In the genomic region with DNA sequence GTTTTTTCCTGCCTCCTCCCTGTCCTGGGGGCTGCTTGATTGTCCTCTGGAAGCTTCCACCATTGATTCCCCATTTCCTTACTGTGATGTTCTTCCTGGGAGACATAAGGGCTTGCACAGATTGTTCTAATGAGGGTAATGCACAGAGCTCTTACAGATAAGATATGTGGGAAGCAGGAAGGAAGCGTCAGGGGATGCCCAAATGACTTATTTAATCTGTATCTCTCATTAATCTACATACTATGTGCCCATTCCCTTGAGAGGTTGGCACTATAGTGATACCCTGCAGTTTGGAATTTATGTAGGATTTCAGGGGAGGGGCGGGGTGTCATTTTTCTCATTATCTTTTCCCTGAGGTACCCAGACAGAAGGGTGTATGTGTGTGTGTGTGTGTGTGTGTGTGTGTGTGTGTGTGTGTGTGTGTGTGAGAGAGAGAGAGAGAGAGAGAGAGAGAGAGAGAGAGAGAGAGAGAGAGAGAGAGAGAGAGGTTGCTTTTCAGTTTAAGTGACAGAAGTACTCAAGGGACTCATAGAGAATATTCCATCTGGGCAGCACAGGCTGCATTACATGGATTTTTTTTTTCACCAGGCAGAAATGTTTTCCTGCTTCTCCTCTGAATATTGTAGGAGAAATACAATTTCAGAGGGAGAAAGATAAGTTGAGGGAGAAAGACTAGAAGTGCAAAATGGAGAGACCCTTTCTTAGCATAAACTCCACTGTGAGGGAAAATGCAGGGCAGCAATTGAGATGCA, we compare ENCODE assay signal across 15 mouse cellular contexts.
A peak's percentile ranks its signal among the peaks of the same experiment; 100 is the strongest.
DNase-seq lines count a peak whose midpoint lies in the region; ATAC-seq and TF ChIP-seq lines count a peak whose summit lies in the region.
"Had no signal": no experiment of that assay in that cellular context is flagged by ENCODE, and none has a peak within 500 bp of the region (broad histone marks: within the 10 kb centered on the region; RNA-seq: fewer than 3 reads in every experiment).

No protein-coding gene starts in this region.

- intact Hi-C loops in heart, postnatal 36 days (cut with DNase I): no loop called here

- peak; percentile 18 for DNase-seq in neural tube, embryonic 11.5 days (ENCODE audit: low spot score)
- no peak for DNase-seq in neural tube, embryonic 10.5 days (ENCODE audit: extremely low spot score, low spot score)
- DNase-seq in midbrain, postnatal 0 days (ENCODE audit: low spot score): peak; percentile 10
- DNase-seq in layer of hippocampus, postnatal 14 days (ENCODE audit: low spot score in 2 of 2): no peak
- DNase-seq in layer of hippocampus, adult 18-20 months (ENCODE audit: low spot score in 2 of 2): no peak
- DNase-seq in heart, postnatal 36 days: no peak
- DNase-seq: adrenal gland, postnatal 10 days; cerebellum, adult 9-10 months; kidney, adult 9 months; right cerebral cortex, postnatal 4 days; thymus, adult 18-20 months had no signal

- TF ChIP-seq CTCF in midbrain, postnatal 0 days (IDR thresholded peaks at IDR 0.05): no peak

- no peaks in the 10 kb centered on the region for H3K27me3 ChIP-seq in neural tube, embryonic 11.5 days (ENCODE audit: control insufficient read depth, insufficient read depth, low read length)
- H3K27me3 ChIP-seq in hindbrain, embryonic 15.5 days: no peaks in the 10 kb centered on the region
- H3K27me3 ChIP-seq in midbrain, postnatal 0 days (ENCODE audit: insufficient read depth, low read length): no peaks in the 10 kb centered on the region

- no peak overlapping the region for H3K9ac ChIP-seq in neural tube, embryonic 11.5 days (ENCODE audit: low read length)
- no peak overlapping the region for H3K9ac ChIP-seq in hindbrain, embryonic 15.5 days
- no peak overlapping the region for H3K9ac ChIP-seq in midbrain, postnatal 0 days (replicated peaks; ENCODE audit: low read length, poor library complexity, severe bottlenecking)

- no peak overlapping the region for H3K4me3 ChIP-seq in neural tube, embryonic 11.5 days (ENCODE audit: low read depth, low read length)
- H3K4me3 ChIP-seq in hindbrain, embryonic 15.5 days: no peak overlapping the region
- H3K4me3 ChIP-seq in midbrain, postnatal 0 days (ENCODE audit: low read depth, low read length): no peak overlapping the region
- H3K4me3 ChIP-seq: layer of hippocampus, adult 2 months had no signal

- no peaks in the 10 kb centered on the region for H3K9me3 ChIP-seq in neural tube, embryonic 11.5 days (ENCODE audit: control insufficient read depth, low read length)
- H3K9me3 ChIP-seq in hindbrain, embryonic 15.5 days: no peaks in the 10 kb centered on the region
- no peaks in the 10 kb centered on the region for H3K9me3 ChIP-seq in midbrain, postnatal 0 days (ENCODE audit: low read length)

- no peaks in the 10 kb centered on the region for H3K4me1 ChIP-seq in neural tube, embryonic 11.5 days (ENCODE audit: control insufficient read depth, insufficient read depth, low read length)
- H3K4me1 ChIP-seq in hindbrain, embryonic 15.5 days (replicated peaks): peaks cover 8% of the 10 kb centered on the region; the same call in 1 of the 2 replicates
- H3K4me1 ChIP-seq in midbrain, postnatal 0 days (ENCODE audit: insufficient read depth, low read length): no peaks in the 10 kb centered on the region

- H3K36me3 ChIP-seq in neural tube, embryonic 11.5 days (ENCODE audit: control insufficient read depth, insufficient read depth, low read length): no peaks in the 10 kb centered on the region
- no peaks in the 10 kb centered on the region for H3K36me3 ChIP-seq in hindbrain, embryonic 15.5 days
- no peaks in the 10 kb centered on the region for H3K36me3 ChIP-seq in midbrain, postnatal 0 days (ENCODE audit: insufficient read depth, low read length)
- H3K36me3 ChIP-seq: G1E had no signal

- WGBS in neural tube, embryonic 11.5 days: 68% methylated on average over 2 of the region's 2 CpGs
- 40% methylated on average over 2 of the region's 2 CpGs for WGBS in hindbrain, embryonic 15.5 days
- WGBS in midbrain, postnatal 0 days: 69% methylated on average over 2 of the region's 2 CpGs

- H3K27ac ChIP-seq in neural tube, embryonic 11.5 days (ENCODE audit: low read depth, low read length): no peak overlapping the region
- no peak overlapping the region for H3K27ac ChIP-seq in hindbrain, embryonic 15.5 days (replicated peaks)
- H3K27ac ChIP-seq in midbrain, postnatal 0 days (ENCODE audit: low read depth, low read length): no peak overlapping the region
- H3K27ac ChIP-seq: layer of hippocampus, adult 2 months had no signal

- peak; percentile 61; the same call in 1 of the 2 replicates for ATAC-seq in neural tube, embryonic 11.5 days (ENCODE audit: insufficient read depth, low FRiP score, low TSS enrichment)
- 0 out of 2 replicates have a peak, but pooled peaks have one; percentile 59 for ATAC-seq in hindbrain, embryonic 15.5 days (ENCODE audit: low FRiP score, low read depth)
- ATAC-seq in midbrain, postnatal 0 days (ENCODE audit: low FRiP score): no peak
- ATAC-seq: inflammation-experienced regulatory T-cells, adult 6 months had no signal

- H3K4me2 ChIP-seq in neural tube, embryonic 11.5 days (ENCODE audit: low read depth): no peak overlapping the region
- H3K4me2 ChIP-seq in hindbrain, embryonic 15.5 days: no peak overlapping the region
- H3K4me2 ChIP-seq in midbrain, postnatal 0 days (ENCODE audit: low read depth, low read length, poor library complexity, severe bottlenecking): no peak overlapping the region

Comparison
In these comparisons a context has a peak if more than half of its experiments do, and no peak if none do; other contexts are left out.
1. DNase-seq: peak in neural tube, embryonic 11.5 days (single experiment) and midbrain, postnatal 0 days (single experiment); none in neural tube, embryonic 10.5 days (single experiment), layer of hippocampus, postnatal 14 days (0 of 2), layer of hippocampus, adult 18-20 months (0 of 2) and heart, postnatal 36 days (0 of 2).